In the genomic region with DNA sequence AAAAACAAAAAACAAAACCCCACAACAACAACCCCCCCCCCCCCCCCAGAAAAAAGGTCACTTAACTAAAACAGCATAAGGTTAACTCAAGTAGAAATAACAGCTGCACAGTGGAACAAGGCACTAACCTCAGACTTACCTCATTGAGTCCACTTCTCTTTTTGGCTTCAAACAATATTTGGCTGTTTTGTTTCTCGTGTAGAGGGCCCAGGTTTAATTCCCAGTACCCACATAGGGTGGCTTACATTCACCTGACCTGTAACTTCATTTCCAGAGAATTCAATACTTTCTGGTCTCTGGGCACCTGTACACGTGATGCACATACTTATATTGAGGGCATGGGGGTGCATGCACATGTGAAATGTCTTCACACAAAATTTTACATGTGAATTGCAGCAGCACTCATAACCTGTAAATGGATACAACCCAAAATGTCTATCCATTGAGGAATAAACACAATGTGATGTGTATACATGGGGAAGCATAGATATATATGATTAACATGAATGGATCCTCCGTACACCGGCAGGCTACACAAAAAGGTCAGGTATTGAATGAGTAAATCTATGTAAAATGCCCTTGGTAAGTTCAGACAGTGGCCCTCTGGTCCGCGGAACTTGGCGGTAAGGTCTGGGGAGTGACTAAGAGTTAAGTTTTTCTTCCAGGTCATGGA, we compare ENCODE assay signal across 9 mouse cellular contexts. TPM values are rescaled to one million over a fixed set of nuclear protein-coding genes. Genes with fewer than 3 reads are reported as not detected.
DNase-seq lines count a peak whose midpoint lies in the region; ATAC-seq and TF ChIP-seq lines count a peak whose summit lies in the region.
"Had no signal": no experiment of that assay in that cellular context is flagged by ENCODE, and none has a peak within 500 bp of the region (broad histone marks: within the 10 kb centered on the region; RNA-seq: fewer than 3 reads in every experiment).

No protein-coding gene starts in this region.

- DNase-seq in kidney, adult 2 months, result no peak
- DNase-seq in ZHBTc4 (ENCODE audit: low read depth, low spot score), result peak; percentile 79
- no peak for DNase-seq in hindbrain, postnatal 0 days (ENCODE audit: low spot score)
- no peak for DNase-seq in testis, postnatal 14 days (ENCODE audit: low spot score)
- DNase-seq in cerebellum, adult 18-20 months, result no peak
- DNase-seq: cerebellum, adult 9-11 months had no signal

- H3K9me3 ChIP-seq in kidney, embryonic 16.5 days (ENCODE audit: low read length), result no peaks in the 10 kb centered on the region
- no peaks in the 10 kb centered on the region for H3K9me3 ChIP-seq in hindbrain, postnatal 0 days (ENCODE audit: low read length)
- no peaks in the 10 kb centered on the region for H3K9me3 ChIP-seq in neural tube, embryonic 12.5 days

- H3K4me3 ChIP-seq in kidney, embryonic 16.5 days (ENCODE audit: low read length), result no peak overlapping the region
- no peak overlapping the region for H3K4me3 ChIP-seq in kidney, adult 2 months (ENCODE audit: insufficient read depth, low read depth, low read length)
- no peak overlapping the region for H3K4me3 ChIP-seq in hindbrain, postnatal 0 days (ENCODE audit: low read length)
- no peak overlapping the region for H3K4me3 ChIP-seq in neural tube, embryonic 12.5 days

- no peak for TF ChIP-seq CTCF in kidney, adult 2 months (conservative IDR thresholded peaks at IDR 0.05; ENCODE audit: insufficient read depth, insufficient read length, low read depth, low read length)
- no peak for TF ChIP-seq CTCF in hindbrain, postnatal 0 days (IDR thresholded peaks at IDR 0.05; ENCODE audit: low read depth)

- WGBS in kidney, embryonic 16.5 days, result 12% methylated on average over 7 of the region's 7 CpGs
- 33% methylated on average over 7 of the region's 7 CpGs for WGBS in kidney, adult 2 months
- 16% methylated on average over 7 of the region's 7 CpGs for WGBS in hindbrain, postnatal 0 days
- 15% methylated on average over 7 of the region's 7 CpGs for WGBS in neural tube, embryonic 12.5 days

- H3K4me1 ChIP-seq in kidney, embryonic 16.5 days (ENCODE audit: insufficient read depth, low read length), result peaks cover 44% of the 10 kb centered on the region
- H3K4me1 ChIP-seq in kidney, adult 2 months (ENCODE audit: control insufficient read depth, insufficient read depth, low read length), result peaks cover 17% of the 10 kb centered on the region; the same call in 1 of the 2 replicates
- H3K4me1 ChIP-seq in hindbrain, postnatal 0 days (ENCODE audit: insufficient read depth, low read length), result peaks cover 18% of the 10 kb centered on the region
- H3K4me1 ChIP-seq in neural tube, embryonic 12.5 days, result peaks cover 48% of the 10 kb centered on the region

- peak overlapping the region; percentile 88 for H3K4me2 ChIP-seq in kidney, embryonic 16.5 days (replicated peaks; ENCODE audit: low read depth, low read length)
- 0 out of 2 replicates have a peak overlapping the region, but pooled peaks have one; percentile 81 for H3K4me2 ChIP-seq in hindbrain, postnatal 0 days (ENCODE audit: low read depth, low read length)
- H3K4me2 ChIP-seq in neural tube, embryonic 12.5 days (replicated peaks), result peak overlapping the region; percentile 88

- no peak for TF ChIP-seq POLR2A in kidney, adult 2 months (IDR thresholded peaks at IDR 0.05; ENCODE audit: low read depth, low read length)

- peaks cover 20% of the 10 kb centered on the region for H3K36me3 ChIP-seq in kidney, embryonic 16.5 days (ENCODE audit: insufficient read depth, low read length)
- no peaks in the 10 kb centered on the region for H3K36me3 ChIP-seq in kidney, adult 2 months (ENCODE audit: control insufficient read depth, insufficient read depth, low read length)
- peaks cover 14% of the 10 kb centered on the region for H3K36me3 ChIP-seq in hindbrain, postnatal 0 days (ENCODE audit: insufficient read depth, low read length)
- H3K36me3 ChIP-seq in neural tube, embryonic 12.5 days, result peaks cover 22% of the 10 kb centered on the region

- ATAC-seq in kidney, embryonic 16.5 days (ENCODE audit: low FRiP score, low TSS enrichment), result no peak
- no peak for ATAC-seq in hindbrain, postnatal 0 days
- no peak for ATAC-seq in neural tube, embryonic 12.5 days (ENCODE audit: low FRiP score, low read depth)
- no peak for ATAC-seq in activated CD4-positive, CD25-positive, alpha-beta regulatory T cell, adult 4 months

- no peak overlapping the region; the same call in 1 of the 2 replicates for H3K27ac ChIP-seq in kidney, embryonic 16.5 days (ENCODE audit: low read length)
- H3K27ac ChIP-seq in kidney, adult 2 months (ENCODE audit: insufficient read depth, low read depth, low read length), result no peak overlapping the region
- H3K27ac ChIP-seq in hindbrain, postnatal 0 days, result no peak overlapping the region
- H3K27ac ChIP-seq in neural tube, embryonic 12.5 days, result no peak overlapping the region

- no peaks in the 10 kb centered on the region for H3K27me3 ChIP-seq in kidney, embryonic 16.5 days (ENCODE audit: insufficient read depth, low read length)
- H3K27me3 ChIP-seq in kidney, adult 2 months (replicated peaks; ENCODE audit: control insufficient read depth, insufficient read depth, low read length), result no peaks in the 10 kb centered on the region
- H3K27me3 ChIP-seq in hindbrain, postnatal 0 days (ENCODE audit: insufficient read depth, low read length), result no peaks in the 10 kb centered on the region
- no peaks in the 10 kb centered on the region for H3K27me3 ChIP-seq in neural tube, embryonic 12.5 days (replicated peaks)

- no peak overlapping the region; the same call in 1 of the 2 replicates for H3K9ac ChIP-seq in kidney, embryonic 16.5 days (replicated peaks; ENCODE audit: low read length)
- no peak overlapping the region for H3K9ac ChIP-seq in hindbrain, postnatal 0 days (replicated peaks; ENCODE audit: low read length)
- H3K9ac ChIP-seq in neural tube, embryonic 12.5 days, result no peak overlapping the region

RNA-seq across cellular contexts. Expression of a gene that starts 4.2 kb away (rescaled TPM):
- 11.7 and 12.2 TPM in 2 replicates for polyA plus RNA-seq in kidney, embryonic 16.5 days (2015; fragmentation: Nextera tagmentation; extraction: Ambion mirVana)
- 12.0 and 15.5 TPM in 2 replicates for polyA plus RNA-seq in kidney, adult 2 months (2012; rRNA removed)
- 37.9 and 50.0 TPM in 2 replicates for total RNA-seq in hindbrain, postnatal 0 days (2014; rRNA removed)
- 19.5 and 22.1 TPM in 2 replicates for polyA plus RNA-seq in hindbrain, postnatal 0 days (2015; fragmentation: Nextera tagmentation; extraction: Ambion mirVana)
- polyA plus RNA-seq in neural tube, embryonic 12.5 days (2016; fragmentation: Nextera tagmentation; extraction: Ambion mirVana), result 17.8 and 22.3 TPM in 2 replicates
- 1 to 10 TPM; 4.1 to 4.7 TPM for polyA plus RNA-seq in activated CD4-positive, CD25-positive, alpha-beta regulatory T cell, adult 4 months (2017; shearing (Covaris generic))

RNA-seq across cellular contexts. Expression of a gene that starts 4.3 kb away (rescaled TPM):
- polyA plus RNA-seq in kidney, embryonic 16.5 days (2015; fragmentation: Nextera tagmentation; extraction: Ambion mirVana), result 149 and 176 TPM in 2 replicates
- 166 and 270 TPM in 2 replicates for polyA plus RNA-seq in kidney, adult 2 months (2012; rRNA removed)
- 154 and 168 TPM in 2 replicates for total RNA-seq in hindbrain, postnatal 0 days (2014; rRNA removed)
- 92.2 and 101 TPM in 2 replicates for polyA plus RNA-seq in hindbrain, postnatal 0 days (2015; fragmentation: Nextera tagmentation; extraction: Ambion mirVana)
- 108 and 122 TPM in 2 replicates for polyA plus RNA-seq in neural tube, embryonic 12.5 days (2016; fragmentation: Nextera tagmentation; extraction: Ambion mirVana)
- 100 to 1,000 TPM in 1 of 2 experiments, 10 to 100 TPM in 1; 52.9 to 648 TPM for polyA plus RNA-seq in activated CD4-positive, CD25-positive, alpha-beta regulatory T cell, adult 4 months (2017; shearing (Covaris generic))

RNA-seq across cellular contexts. Expression of a gene that starts 16.2 kb away (rescaled TPM):
- 36.9 and 39.2 TPM in 2 replicates for polyA plus RNA-seq in kidney, embryonic 16.5 days (2015; fragmentation: Nextera tagmentation; extraction: Ambion mirVana)
- polyA plus RNA-seq in kidney, adult 2 months (2012; rRNA removed), result 51.1 and 51.9 TPM in 2 replicates
- 38.2 and 41.2 TPM in 2 replicates for total RNA-seq in hindbrain, postnatal 0 days (2014; rRNA removed)
- polyA plus RNA-seq in hindbrain, postnatal 0 days (2015; fragmentation: Nextera tagmentation; extraction: Ambion mirVana), result 32.6 and 33.4 TPM in 2 replicates
- 25.0 and 26.3 TPM in 2 replicates for polyA plus RNA-seq in neural tube, embryonic 12.5 days (2016; fragmentation: Nextera tagmentation; extraction: Ambion mirVana)
- polyA plus RNA-seq in activated CD4-positive, CD25-positive, alpha-beta regulatory T cell, adult 4 months (2017; shearing (Covaris generic)), result 1 to 10 TPM; 2.3 to 2.9 TPM
